Mouse (Mus musculus): Measurements from ENCODE around the gene Hsd17b3.
"Not testable (repeated sequence)": the region's sequence is repeated elsewhere in the genome, so short reads cannot be mapped to it uniquely, and the experiment has no call there.

The Hsd17b3 gene

DNA sequence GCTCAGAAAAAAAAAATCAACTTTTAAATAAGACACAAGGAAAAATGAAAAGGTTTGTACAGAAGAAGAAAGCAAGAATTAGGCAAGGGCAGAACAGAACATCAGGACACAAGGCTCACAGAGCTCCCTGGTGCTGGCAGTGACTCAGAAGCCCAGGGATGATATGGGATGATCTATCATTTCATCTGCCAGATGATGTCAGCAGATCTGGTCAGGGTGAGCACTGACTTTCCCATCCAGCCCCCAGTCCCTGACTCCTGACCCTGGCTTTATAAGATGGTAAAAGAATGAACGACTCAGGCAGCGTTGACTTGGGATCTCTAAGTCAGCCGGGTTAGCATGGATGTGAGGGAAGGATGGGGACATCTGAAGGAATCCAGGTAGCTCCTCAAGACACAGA, 5.7 kb downstream of the Hsd17b3 start:
- no peak for DNase-seq (ENCODE audit: low read depth in 1 of 2, low spot score in 2 of 2)

- no peak for DNase-seq (ENCODE audit: low read depth in 1 of 2, low spot score in 2 of 2)
These were observed 7.8 kb downstream of the Hsd17b3 start for GRCm38 (mm10) chr13:64081012-64081919.

- no peak for DNase-seq (ENCODE audit: low read depth in 1 of 2, low spot score in 2 of 2)
These were observed 11.4 kb downstream of the Hsd17b3 start for GRCm38 (mm10) chr13:64077591-64077990.

DNA sequence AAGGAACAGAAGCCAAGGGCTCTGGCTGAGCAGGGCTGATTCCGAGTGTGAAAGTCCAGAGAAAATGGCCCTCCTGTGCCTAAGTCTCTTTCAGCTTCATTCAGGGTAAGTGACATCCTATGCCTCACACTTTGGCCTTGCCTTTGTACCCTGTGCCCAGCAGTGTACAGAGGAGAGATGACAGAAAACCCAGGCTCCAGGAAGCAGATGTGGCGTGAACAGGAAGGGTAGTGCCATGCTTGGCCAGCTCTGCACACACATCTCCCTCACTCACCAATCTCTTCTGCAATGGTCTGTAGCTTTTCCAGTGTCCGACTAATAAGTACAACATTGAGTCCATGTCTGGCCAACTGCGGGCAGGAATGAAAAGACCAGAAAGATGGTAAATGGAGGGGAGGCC, 13.0 kb downstream of the Hsd17b3 start:
- DNase-seq (ENCODE audit: low read depth in 1 of 2, low spot score in 2 of 2) = no peak

DNA sequence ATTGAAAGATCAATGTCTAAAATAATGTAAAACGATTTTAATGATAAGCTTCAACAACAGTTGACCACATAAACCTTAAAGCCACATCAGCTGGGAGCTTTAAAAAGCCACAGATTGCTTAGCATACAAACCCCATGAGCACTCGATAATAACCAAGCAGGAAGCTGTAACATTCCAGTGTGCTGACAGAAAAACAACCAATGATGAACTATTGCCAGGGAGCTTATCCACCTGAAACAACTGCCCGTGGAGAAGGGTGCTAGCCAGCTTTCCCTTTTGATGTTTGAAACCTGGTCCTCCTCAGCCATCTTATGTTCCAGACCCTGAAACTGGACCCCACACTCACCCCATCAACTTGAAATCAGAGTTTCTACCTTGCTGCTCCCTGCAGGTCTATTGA, 22.4 kb downstream of the Hsd17b3 start:
- DNase-seq (ENCODE audit: low read depth in 1 of 2, low spot score in 2 of 2) = no peak

- no peak for DNase-seq (ENCODE audit: low read depth in 1 of 2, low spot score in 2 of 2)
These were observed 24.8 kb downstream of the Hsd17b3 start for GRCm38 (mm10) chr13:64064276-64064675.

DNA sequence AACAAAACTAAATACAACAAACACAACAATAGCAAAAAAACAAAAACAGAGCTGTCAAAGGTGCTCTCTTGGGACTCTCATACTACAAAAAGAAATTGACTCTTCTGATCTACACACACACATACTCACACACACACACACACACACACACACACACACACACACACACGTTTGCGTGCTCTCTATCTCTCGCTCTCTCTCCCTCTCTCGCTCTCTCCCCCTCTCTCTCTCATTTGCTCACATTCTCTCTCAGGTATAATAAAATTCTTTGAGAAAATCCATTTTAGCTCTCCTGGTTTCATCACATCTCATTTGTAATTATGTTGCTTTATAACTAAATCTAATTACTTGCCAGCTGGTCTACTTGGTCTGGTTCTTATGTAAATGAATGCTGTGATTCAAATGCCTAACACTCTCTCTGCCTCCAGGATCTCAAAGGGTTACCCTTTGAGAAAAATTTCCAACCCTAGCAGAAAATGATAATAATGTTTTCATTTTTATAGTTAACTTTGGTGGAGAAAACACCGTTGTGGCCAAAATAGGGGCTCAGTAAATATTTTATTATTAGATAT, 28.0 kb downstream of the Hsd17b3 start:
- DNase-seq (ENCODE audit: low read depth in 1 of 2, low spot score in 2 of 2) = no peak

GRCm38 (mm10) chr13:64053959-64054358, 35.1 kb downstream of the Hsd17b3 start:
- DNase-seq (ENCODE audit: low read depth in 1 of 2, low spot score in 2 of 2) = no peak

- DNase-seq (ENCODE audit: low read depth in 1 of 2, low spot score in 2 of 2) = not testable (repeated sequence)
These were observed 36.7 kb downstream of the Hsd17b3 start for GRCm38 (mm10) chr13:64052281-64052680.

DNA sequence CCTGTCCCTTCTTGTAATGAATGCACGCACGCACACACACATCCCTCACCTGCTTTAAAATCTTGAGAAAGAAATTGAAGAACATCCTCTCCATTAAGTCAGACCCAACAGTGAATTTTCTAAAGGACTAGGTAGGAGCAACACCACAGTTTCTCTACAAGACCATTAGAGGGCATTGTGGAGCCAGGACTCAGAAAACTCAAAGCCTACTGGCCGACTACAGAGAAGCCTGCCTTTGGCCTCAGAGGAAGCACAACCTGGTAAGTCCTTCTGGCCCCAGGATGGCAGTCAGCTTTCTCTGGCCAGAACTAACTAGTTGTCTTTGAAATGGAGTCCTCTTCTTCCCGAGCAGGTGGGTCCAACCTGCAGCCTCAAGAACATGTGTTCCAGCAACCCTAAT, 38.1 kb downstream of the Hsd17b3 start:
- no peak for DNase-seq (ENCODE audit: low read depth in 1 of 2, low spot score in 2 of 2)

DNA sequence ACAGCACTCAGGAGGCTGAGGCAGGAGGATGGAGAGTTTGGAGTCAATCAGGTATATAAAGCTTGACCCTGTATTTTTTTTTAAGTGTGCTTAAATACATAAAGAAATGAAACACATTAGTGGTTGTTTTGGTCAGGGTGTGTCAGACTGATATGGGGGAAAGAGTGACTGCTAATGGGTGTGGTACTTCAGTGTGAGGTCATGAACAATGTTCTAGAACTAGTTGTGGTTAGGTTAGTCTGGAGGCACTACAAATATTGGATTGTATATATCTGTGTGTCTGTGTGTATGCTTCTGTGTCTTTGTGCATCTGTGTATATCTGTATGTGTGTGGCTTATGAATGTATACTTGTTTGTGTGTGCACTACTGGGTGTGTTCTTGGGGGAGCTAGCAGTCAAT, 39.5 kb downstream of the Hsd17b3 start:
- DNase-seq (ENCODE audit: low read depth in 1 of 2, low spot score in 2 of 2) = no peak

- no peak for DNase-seq (ENCODE audit: low read depth in 1 of 2, low spot score in 2 of 2)
These were observed 40.6 kb downstream of the Hsd17b3 start for GRCm38 (mm10) chr13:64048467-64048866.

DNA sequence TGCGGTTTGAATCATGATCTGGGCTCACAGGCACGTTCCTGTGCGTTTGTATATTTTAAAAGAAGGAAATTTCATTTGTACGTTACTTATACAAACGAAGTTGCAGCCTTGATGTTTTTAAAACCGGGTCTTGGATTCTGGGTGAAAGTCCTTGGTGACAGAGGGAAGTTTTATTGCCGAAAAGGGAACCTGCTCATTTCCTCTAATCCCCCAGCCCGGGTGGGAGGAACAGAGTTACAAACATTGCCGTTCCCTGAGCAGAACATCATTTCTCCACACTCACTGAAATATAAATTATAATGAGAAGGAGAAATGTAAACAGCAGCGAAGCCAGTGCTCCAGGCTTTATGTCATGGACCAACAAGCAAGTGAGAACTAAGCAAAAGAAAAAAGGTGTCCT, 49.1 kb downstream of the Hsd17b3 start:
- DNase-seq (ENCODE audit: low read depth in 1 of 2, low spot score in 2 of 2) = no peak

DNA sequence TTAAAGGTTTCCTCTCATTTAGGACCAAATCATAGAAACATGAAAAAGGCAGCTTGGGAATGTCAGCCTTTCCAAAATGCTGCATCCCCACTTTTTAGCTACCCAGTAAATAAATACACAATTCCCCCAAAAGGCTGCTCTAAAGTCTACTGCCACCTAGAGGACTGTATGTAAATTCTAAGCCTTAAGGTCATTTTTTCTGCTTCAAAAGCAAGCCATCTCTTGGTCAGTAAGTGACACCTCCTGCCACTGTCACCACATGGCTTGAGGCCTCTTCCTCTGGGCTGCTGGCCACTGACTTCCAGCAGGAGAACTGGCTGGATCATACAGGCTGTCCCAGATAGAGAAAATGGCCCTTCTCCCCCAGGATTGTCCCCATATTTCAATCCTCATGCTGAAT, 50.9 kb downstream of the Hsd17b3 start:
- no peak for DNase-seq (ENCODE audit: low read depth in 1 of 2, low spot score in 2 of 2)

GRCm38 (mm10) chr13:64036079-64037011, 52.7 kb downstream of the Hsd17b3 start:
- no peak for DNase-seq (ENCODE audit: low read depth in 1 of 2, low spot score in 2 of 2)

GRCm38 (mm10) chr13:64035036-64035435, 54.0 kb downstream of the Hsd17b3 start:
- no peak for DNase-seq (ENCODE audit: low read depth in 1 of 2, low spot score in 2 of 2)

DNA sequence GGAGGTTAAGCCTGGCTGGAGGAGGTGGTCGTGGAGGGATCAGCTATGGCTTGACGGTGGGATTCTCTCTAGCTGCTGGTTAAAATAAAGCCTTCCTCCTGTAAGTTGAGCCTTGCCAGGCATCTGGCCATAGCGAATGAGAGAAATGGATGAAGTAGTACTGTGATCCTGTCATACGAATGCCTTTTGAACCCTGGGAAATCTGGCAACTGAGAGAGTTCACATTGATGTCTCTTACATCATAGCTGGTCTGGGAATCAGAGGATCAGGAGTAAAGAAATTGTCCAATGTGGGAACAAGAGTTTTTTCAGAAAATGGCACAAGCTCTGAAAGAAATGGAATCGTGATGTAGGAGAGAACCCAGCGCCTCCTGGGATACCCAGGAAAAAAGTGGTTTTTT, 55.1 kb downstream of the Hsd17b3 start:
- DNase-seq (ENCODE audit: low read depth in 1 of 2, low spot score in 2 of 2) = no peak

- no peak for DNase-seq (ENCODE audit: low read depth in 1 of 2, low spot score in 2 of 2)
These were observed 55.8 kb downstream of the Hsd17b3 start for GRCm38 (mm10) chr13:64033181-64033580.

DNA sequence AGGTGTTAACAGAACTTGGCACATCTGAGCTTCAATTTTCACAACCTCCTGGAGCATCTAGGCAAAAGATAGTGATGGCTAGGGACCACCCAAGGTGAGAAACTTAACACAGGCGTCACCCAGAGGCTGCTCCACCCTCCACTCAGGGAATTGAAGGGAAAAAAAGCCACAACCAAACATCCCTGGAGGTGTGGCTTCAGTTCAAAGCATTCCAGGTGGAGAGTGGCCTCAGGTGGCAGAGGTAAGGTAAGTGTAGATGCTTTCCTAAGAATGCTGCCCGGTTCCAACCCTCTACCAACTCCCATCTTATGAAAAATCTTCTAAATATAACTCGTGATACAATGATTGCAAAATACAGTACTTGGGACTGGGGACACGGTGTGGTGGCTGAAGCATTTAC, 57.8 kb downstream of the Hsd17b3 start:
- DNase-seq (ENCODE audit: low read depth in 1 of 2, low spot score in 2 of 2) = no peak

DNA sequence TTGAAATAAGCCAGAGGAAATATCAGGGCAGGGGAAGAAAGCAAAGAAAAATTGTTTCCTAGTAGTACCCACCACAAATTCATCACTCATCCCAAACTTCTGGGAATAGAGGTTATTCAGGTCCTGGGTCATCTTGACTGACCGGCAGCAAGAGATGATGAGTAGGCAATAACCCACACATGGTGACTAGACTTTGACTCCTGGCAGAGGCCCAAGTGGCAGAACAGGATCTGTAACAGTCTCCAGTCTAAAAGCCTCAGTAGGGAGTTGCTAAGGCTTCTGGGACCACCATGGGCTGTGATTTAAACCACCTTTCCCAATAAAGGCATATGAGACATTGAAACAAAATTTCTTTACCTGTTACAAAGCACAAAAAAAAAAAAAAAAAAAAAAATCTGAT, 58.2 kb downstream of the Hsd17b3 start:
- no peak for DNase-seq (ENCODE audit: low read depth in 1 of 2, low spot score in 2 of 2)

- no peak for DNase-seq (ENCODE audit: low read depth in 1 of 2, low spot score in 2 of 2)
These were observed 64.2 kb downstream of the Hsd17b3 start for GRCm38 (mm10) chr13:64024803-64025202.

All from monocyte, adult 2 months (primary cell).